Mouse (Mus musculus): ENCODE measurements around the gene Srrm1.
A peak's percentile ranks its signal among the peaks of the same experiment; 100 is the strongest.

Gene Srrm1

DNA sequence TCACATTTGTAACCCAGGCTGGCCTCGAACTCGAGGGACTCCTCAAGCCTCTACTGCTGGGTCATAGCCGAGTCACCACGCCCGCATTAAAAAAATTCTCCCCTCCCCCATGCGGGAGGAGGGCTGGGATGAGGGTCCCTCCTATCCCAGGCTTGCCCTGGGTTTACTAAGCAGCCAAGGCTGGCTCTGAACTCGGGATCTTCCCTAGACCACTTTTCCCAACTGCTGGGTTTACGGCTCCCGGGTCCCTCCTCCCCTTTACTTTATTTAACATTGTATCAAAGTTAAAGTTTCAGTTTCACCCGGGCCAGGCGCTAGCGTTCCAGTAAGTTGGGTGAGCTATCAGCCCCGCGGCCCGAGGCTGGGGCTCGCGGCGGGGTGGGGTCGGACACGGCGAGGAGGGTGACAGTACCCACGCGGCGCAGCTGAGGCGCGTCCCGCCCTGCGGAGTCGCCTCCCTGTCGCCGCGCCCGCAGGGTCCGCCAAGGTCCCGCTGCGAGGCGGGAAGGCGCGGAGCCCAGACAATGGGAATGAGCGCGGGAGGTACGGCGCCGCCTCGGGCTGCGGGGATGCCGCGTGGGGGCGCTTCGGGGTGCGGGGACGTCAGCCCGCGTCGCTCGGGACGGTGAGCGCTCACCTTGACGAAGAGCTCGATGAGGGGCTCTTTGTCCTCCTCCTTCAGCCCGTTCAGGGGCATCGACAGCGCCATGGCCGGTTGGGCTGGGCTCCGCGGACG is 81.1 kb downstream of the Srrm1 start:
- peak; percentile 67 for DNase-seq

DNA sequence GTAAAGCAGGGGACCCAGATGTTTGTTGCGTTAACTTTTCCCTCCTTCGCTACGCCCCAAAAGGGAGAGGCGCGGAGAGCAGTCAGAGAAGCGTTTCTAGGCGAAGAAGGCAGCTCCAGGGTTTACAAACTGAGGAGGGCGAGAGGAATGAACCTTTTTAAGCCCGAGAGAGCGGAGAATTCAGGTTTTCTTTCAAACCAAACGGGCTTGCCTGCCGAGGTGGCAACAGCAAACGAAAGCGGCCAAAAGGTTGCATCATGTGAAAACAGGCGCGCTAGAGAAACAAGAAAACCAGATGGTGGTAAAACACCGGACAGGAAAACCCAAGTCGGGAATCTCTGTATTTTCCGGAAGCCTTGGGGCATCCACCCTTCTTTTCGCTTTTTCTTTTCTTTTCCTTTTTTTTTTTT is 81.7 kb downstream of the Srrm1 start:
- DNase-seq: peak; percentile 21

All from thymus, postnatal 14 days (tissue).